Mouse (Mus musculus): ENCODE measurements at regions not wholly inside any gene's neighbourhood (a gene's known extent, or its start where the extent isn't known, plus 50 kb on each side); places are given as distances from the start of the nearest gene placed in this dataset.

- peak; percentile 29 to 47 for DNase-seq (ENCODE audit: low spot score in 2 of 2)
Measured at GRCm38 (mm10) chr15:87200282-87201048, 343.6 kb upstream of the Fam19a5 start.

- peak in 1 of 2 experiments; percentile 14 for DNase-seq (ENCODE audit: low spot score in 2 of 2)
Measured at GRCm38 (mm10) chr15:87201055-87201454, 343.0 kb upstream of the Fam19a5 start.

GRCm38 (mm10) chr15:87229951-87230350 lies 314.1 kb upstream of the Fam19a5 start:
- peak in 1 of 2 experiments; percentile 5 for DNase-seq (ENCODE audit: low spot score in 2 of 2)

- DNase-seq (ENCODE audit: low spot score in 2 of 2): peak in 1 of 2 experiments; percentile 9
Measured at GRCm38 (mm10) chr15:87236096-87236495, 308.0 kb upstream of the Fam19a5 start.

DNA sequence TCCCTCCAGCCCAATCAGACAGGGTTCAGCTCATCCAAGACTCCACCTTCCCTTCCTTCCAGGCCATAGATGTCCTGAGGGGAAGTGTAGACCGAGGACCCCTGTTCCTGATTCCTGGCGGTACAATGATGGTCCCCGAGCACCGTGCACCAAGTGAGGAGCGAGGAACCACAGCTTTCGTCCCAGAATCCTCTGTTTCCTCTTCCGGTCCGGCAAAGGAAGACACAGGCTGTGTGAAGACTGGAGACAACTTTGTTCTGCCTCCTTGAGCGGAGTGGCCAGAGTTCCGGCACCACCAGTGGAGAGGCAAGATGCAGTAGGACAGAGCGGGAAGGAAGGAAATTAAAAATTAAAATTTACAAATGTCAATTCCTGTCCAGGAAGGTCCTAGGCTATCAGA lies 305.0 kb upstream of the Fam19a5 start:
- DNase-seq (ENCODE audit: low spot score in 2 of 2): no peak

GRCm38 (mm10) chr15:87261497-87261896 lies 282.6 kb upstream of the Fam19a5 start:
- no peak for DNase-seq (ENCODE audit: low spot score in 2 of 2)

DNA sequence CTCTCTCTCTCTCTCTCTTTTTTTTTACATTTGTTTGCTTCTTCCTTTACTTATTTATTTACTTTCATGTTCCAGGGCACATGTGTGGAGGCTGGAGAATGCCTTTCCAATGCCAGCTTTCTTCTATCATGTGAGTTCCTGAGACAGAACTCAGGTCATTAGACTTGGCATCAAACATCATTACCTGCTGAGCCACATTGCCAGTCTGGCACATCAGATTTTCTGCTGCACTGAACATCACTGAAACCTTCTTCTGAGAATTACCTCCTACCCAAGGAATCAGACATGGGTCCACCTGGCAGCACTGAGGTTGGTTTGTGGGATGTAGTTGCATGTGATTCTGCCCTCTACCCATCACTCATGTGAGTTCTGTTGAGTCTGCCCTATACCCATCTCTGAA lies 279.2 kb upstream of the Fam19a5 start:
- DNase-seq (ENCODE audit: low spot score in 2 of 2): no peak

DNA sequence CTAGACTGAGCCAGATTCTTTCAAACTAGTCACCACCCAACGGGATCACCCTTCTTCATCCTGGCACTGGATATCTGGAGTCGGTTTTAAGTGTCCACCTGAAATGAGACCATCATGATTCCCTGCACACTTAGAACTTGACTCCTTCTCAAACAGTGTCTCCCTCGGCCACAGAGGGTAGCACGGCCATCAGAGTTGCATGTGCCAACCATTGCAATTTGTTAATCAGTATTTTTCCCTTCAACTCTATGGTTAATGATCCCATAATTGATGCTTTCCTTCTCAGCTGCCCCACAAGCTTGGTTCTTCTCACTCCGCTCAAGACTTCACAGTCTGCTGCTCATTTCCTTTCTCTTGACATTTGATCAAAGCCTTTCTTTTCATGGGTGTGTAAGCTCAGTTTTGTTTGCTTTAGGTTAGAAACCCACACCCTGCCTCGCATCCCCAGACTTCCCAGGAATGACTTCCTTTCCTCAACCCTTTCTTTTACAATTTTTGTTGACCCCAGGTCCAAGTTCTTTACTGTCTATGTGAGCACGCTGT lies 253.0 kb upstream of the Fam19a5 start:
- DNase-seq (ENCODE audit: low spot score in 2 of 2): no peak

GRCm38 (mm10) chr15:87319896-87320295 lies 224.2 kb upstream of the Fam19a5 start:
- DNase-seq (ENCODE audit: low spot score in 2 of 2): no peak

GRCm38 (mm10) chr15:87321067-87321985 lies 222.8 kb upstream of the Fam19a5 start:
- DNase-seq (ENCODE audit: low spot score in 2 of 2): no peak

GRCm38 (mm10) chr15:87325389-87325788 lies 218.7 kb upstream of the Fam19a5 start:
- no peak for DNase-seq (ENCODE audit: low spot score in 2 of 2)

- no peak for DNase-seq (ENCODE audit: low spot score in 2 of 2)
Measured at GRCm38 (mm10) chr15:87326281-87326680, 217.8 kb upstream of the Fam19a5 start.

DNA sequence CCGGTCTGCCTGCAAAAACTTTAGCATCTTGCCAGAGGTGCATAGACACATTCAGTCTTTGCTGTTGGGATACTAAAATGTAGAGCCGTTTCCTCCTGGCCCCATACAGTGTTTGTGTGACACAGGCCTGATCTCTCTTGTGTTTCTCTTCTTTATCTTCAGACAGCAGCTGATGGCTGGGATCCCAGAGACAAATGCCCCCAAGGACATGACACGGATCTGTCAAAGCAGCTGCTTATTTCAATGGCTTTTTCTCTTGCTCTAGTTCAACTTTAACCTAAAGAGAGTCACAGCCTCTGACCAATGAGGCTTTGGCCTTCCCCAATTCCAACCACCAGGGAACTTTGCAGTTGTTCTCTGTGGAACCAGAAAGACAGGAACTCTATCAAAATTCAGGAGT lies 211.7 kb upstream of the Fam19a5 start:
- no peak for DNase-seq (ENCODE audit: low spot score in 2 of 2)

DNA sequence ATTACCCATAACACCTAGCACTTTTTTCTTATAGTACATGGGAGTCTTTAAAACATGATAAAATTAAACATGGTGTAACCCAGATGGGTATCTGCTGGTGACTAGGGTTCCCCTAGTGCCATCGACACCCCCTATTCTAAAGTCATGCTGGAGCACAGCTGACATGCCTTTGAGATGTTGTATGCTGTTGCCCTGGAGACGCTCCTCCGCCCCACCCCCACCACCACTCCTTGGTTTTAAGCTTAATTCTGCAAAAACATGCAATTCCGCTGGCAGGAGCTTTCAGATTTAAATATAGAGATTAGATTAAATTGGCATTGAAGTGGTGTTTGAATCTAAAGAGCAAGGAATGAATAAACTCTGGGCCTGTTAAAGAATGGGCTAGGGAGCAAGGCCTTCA lies 210.6 kb upstream of the Fam19a5 start:
- DNase-seq (ENCODE audit: low spot score in 2 of 2): no peak

DNA sequence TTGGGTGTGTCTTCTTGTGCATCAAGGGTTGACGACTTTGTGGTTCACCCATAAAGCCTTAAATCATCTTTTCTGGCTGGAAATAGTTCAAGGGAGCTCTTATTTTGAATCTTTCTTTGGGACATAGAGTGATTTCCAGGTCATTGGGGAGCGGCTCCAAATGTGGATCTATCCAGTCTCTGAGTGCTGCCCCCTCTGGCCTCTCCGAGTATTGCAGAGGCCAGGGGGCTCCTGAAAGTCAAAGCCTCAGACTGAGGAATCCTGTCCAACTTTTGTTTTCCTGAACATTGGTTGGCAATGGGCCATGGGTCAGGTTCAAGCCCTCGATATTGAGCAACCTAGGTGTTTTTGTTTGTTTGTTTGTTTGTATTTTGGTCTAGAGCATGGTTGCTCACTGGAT lies 209.7 kb upstream of the Fam19a5 start:
- DNase-seq (ENCODE audit: low spot score in 2 of 2): peak in 1 of 2 experiments; percentile 39

DNA sequence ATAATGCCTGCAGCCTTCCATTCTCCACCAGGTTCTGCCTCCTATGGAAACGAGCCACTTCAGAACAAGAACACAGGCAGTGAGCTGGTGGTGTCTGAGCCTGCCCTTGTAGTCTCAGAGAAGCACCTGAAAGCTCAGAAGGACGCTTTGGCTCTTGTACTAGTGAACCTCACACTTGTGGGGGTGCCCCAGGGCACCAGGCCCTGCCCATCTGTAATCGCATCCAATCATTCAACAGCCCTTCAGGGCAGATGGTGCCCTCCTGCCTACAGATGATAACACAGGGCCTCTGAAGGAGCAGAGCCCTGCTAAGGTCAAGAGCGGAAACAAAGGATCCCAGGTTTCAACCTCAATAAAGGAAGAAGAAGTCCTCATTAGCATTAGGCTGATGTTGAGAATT lies 208.8 kb upstream of the Fam19a5 start:
- peak in 1 of 2 experiments; percentile 32 for DNase-seq (ENCODE audit: low spot score in 2 of 2)

GRCm38 (mm10) chr15:87335737-87336136 lies 208.4 kb upstream of the Fam19a5 start:
- DNase-seq (ENCODE audit: low spot score in 2 of 2): peak; percentile 50 to 64

- peak in 1 of 2 experiments; percentile 32 for DNase-seq (ENCODE audit: low spot score in 2 of 2)
Measured at GRCm38 (mm10) chr15:87339904-87340303, 204.2 kb upstream of the Fam19a5 start.

- no peak for DNase-seq (ENCODE audit: low spot score in 2 of 2)
Measured at GRCm38 (mm10) chr15:87342656-87343055, 201.4 kb upstream of the Fam19a5 start.

DNA sequence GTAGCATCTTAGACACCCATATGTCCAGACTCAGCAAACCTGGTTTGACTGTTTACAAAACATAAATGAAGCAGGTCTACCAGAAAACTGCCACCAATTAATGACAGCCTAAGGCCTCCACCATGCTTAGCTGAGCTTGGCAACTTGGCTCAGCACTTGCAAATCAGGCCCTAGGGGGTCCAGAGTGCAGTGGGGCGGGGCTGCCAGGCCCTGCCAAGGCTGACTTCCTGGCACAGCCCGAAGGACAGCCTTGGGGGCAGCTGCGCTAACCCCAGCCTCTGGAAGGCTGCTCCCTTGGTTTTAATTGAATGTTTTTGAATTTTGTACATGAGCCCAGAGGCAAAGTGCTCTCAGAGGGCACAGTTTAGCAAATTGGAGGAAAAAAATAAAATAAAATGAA lies 198.3 kb upstream of the Fam19a5 start:
- DNase-seq (ENCODE audit: low spot score in 2 of 2): peak in 1 of 2 experiments; percentile 59

GRCm38 (mm10) chr15:87349533-87350247 lies 194.4 kb upstream of the Fam19a5 start:
- DNase-seq (ENCODE audit: low spot score in 2 of 2): peak; percentile 55 to 64
